Mouse (Mus musculus) cerebral cortex, adult 2 months (tissue): ENCODE results near the gene Abcb6.

Source experiments
- WGBS: fragments of 180-500 bp; shearing (Covaris S2); methylation state at CpG from one replicate; pipeline ENCODE4 v1.1.7; 2018; 5-methylcytosine and 5-hydroxymethylcytosine counted together

The Abcb6 gene

DNA sequence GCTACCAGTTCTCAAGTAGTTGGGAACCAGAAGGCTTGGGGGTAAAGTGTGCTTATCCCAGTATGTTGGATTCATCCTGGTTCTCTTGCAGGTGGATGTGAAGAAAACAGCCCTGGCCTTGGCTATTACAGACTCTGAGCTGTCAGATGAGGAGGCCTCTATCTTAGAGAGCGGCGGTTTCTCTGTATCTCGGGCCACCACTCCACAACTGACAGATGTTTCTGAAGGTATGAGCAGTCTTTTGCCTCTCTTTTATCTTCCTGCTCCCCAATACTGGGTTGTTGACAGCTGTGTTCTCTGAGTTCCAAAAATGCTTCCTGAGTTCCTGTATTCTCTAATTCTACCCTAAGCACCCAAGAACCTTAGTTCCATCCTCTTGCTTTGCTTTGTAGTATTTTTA lies 34.6 kb downstream of the Abcb6 start:
- WGBS = 100% methylated on average over 3 of the region's 3 CpGs

DNA sequence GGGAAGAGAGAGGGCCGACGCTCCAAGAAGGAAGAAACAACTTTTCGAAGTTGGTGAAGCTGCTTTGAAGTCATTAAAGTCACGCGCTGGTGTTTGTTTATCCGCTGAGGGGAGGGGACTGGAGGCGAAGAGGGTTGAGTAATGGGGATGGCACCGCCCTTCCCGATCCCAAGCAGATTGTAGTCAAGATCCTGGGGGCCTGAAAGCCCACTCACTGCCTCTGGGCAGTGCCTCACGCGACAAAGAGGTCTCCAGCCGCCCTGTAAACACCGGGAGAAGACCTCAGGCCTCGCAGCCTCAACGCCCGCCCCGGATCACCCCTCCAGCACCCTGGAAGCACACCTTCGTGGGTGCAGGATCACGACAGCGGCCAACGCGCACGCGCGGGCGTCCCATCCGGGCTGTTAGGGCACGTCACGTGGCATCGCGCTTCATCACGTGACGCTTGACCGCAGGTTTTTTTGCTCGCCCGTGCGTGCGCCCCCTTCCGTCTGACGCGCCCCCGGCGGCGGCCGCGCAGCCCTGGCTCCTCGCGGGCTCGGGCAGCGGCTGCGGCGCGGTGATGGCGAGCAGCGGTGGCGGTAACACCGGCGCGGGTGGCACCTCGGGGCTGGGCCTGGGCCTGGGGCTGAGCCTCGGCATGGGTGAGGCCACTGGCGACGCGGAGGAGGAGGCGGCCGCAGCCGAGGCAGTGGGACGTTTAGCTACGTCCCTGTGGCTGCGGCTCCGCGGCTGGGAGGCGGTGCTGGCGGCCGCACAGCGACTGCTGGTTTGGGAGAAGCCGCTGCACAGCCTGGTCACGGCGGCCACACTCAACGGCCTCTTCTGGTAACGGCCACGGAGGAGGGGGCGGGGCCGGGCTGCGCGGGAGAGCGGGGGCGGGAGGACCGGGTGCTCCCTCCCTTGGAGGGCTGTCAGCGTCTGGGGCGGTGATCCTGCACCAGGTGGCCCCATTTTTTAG lies 37.6 kb downstream of the Abcb6 start, which contains the start of the genes Cnppd1 and Retreg2:
Gene Cnppd1 (minus strand): TSS at position 411 of the 961 bp plus-strand sequence.
Gene Retreg2 (plus strand): TSS at position 478 of the 961 bp plus-strand sequence.
- WGBS = under 1% methylated on average over 91 of the region's 91 CpGs

DNA sequence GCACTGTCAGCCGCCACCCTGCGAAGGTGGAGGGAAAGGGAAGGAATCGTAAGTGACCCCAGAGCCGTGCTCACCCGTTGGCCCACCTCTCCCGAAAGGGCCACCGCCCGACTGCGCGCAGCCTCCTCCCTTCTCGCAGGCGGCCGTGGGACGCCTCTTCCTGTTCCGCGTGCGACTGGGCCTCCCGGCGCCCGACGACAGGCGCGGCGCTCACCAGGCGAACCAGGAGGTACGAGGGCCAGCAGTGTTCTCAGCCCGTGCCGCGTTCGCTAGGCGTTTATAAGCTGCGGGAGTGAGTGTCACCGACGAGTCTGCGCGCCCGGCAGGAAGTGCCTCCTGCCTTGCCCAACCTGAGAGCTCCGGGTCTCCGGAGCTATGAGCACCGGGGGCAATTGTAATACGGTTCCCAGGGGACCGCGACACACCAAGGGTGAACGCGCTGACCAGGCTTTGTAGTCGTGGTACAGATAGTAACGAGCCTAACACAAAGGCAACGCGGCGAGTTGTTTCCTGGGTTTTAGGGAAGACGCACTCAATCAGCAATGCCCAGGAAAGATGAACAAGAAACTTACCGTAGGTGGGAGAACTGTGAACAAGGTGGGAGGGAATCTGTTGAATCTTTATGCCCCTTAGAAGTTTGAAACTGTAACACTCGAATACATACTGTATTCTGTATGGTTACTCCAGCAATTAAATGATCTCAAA lies 38.6 kb downstream of the Abcb6 start:
- under 1% methylated on average over 53 of the region's 53 CpGs for WGBS

DNA sequence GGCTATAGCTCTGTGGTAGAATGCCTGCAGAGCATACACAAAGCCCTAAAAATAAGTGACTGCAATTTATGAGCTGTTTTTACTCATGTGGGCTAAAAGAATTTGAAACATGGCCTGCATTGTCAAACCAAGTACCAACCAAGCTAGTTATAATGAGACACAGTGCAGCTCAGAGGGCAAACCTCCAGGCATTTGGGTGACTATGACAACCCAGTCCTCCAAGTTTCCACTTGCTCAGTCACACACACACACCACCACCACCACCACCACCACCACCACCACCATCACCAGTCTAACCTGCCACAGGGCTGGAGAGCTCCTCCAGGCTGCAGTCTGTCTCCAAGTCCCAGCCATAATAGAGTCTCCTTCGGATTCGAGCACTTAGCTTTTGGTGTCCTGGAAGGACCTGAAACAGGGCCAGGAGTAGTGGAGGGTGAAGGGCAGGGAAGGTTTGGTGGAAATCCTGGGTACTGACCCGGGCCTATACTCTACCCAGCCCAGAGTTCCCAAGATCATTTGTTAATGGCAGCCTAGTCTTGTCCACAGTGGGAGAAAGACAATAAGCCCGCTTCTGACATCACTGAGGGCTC lies 39.5 kb downstream of the Abcb6 start:
- 40% methylated on average over 4 of the region's 4 CpGs for WGBS

DNA sequence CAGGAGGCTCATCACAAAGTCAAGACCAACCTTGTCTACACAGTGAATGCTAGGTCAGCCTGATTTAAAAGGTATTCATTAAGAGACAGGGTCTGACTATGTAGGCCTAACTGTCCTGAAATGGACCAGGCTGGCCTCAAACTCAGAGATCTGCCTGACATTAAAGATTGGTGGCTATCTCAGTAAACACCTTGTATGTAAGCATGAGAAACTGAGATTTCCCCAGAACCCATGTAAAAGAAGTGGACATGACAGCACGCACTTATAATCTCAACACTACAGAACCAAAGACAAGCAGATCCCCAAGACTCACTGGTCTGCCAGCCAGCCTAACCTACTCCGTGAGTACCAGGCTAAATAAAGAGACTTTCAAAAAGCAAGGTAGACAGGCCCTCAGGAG lies 41.7 kb downstream of the Abcb6 start:
- 88% methylated on average over 2 of the region's 2 CpGs for WGBS

DNA sequence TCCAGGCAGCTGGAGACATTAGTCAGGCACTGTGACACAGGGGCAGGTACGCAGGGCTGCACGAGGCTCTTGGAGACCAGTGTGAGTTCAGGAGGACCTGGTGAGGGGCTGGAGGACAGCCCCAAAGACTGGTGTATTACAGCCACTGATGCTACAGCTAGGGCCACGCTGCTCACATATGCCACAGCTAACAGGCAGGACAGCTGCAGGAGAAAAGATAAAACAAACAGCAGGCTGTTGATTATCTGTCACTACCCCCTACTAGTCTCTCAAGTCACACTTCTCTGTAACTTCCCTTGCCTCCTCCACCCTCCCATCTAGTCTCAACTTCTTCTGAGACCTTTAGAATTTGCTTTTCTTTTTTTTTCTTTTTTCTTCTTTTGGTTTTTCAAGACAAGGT lies 43.5 kb downstream of the Abcb6 start:
- 85% methylated on average over 3 of the region's 3 CpGs for WGBS

DNA sequence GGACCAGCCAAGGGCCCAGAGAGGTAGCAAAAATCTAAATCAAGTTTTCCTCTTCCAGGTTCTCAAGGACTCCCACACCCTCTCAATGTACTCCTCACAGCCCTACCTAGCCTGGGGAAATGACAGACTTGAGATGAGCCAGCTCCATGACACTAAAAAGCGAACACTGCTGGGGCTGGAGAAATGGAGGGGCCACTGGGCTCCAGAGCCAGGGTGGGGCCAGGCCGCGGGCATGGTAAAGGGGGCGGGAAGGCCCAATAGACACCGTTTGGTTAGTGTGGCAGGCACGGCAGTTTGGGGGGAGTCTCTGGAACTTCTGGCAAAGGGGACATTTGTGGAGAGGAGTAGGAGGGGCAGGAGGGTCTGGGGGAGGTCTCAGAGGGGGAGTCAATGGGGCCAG lies 43.9 kb downstream of the Abcb6 start:
- WGBS = 89% methylated on average over 6 of the region's 6 CpGs

DNA sequence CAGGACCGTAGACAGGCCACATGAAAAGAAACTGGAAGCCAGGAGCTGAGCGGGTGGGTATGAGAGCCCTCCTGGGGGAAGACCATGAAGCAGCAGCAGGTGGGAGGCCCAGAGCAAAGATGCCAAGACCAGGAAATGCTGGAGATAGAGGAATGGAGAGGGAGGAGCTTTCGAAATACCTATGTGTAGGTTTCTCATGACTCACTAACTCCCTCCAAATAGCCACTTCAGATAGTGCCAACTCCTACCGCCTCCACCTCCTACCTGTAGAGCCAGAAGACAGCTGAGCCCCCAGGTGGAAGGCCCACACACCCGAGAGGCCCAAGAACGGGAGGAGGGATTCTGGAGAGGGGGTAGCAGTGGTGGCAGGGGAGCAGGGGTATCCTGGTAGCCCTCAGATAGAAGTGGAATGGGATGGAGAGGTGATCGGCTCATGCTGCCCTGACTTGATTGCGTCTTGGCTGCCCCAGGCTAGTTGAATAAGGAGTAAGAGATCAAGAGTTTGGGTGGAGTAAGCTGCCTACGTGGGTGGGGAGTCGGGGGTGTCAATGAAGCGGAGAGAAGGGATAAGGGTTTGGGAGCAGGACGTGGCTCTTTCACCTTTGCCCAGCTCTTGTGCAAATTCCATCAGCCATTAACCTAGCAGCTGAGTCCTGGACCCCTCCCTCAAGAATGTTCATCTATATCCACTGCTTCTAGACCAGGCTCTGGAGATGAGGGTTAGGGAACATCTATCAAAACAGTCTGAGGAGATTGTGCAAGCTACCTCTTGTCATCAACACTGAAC lies 46.6 kb downstream of the Abcb6 start, which contains the start of gene Slc23a3:
Gene Slc23a3 (minus strand): TSS at position 470 of the 787 bp plus-strand sequence.
- WGBS = 58% methylated on average over 12 of the region's 12 CpGs

DNA sequence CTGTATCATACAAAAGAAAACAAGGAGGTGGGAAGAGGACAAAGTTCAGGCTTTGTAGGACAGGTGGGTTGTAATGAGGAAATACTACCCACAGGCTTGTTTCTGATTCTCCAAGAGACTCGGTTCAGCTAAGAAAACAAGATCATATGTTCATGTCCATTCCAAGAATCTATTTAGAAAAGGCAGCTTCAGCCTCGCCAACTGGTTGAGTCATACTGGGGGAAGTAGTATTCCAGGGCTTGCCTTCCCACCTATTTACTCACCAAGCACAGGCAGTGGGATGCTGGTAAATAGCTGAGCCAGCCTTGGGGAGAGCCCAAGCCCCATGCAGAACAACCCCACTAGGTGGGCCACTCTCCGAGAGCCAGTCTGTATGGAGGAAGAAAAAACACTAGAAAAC lies 51.6 kb downstream of the Abcb6 start:
- 40% methylated on average over 3 of the region's 3 CpGs for WGBS

DNA sequence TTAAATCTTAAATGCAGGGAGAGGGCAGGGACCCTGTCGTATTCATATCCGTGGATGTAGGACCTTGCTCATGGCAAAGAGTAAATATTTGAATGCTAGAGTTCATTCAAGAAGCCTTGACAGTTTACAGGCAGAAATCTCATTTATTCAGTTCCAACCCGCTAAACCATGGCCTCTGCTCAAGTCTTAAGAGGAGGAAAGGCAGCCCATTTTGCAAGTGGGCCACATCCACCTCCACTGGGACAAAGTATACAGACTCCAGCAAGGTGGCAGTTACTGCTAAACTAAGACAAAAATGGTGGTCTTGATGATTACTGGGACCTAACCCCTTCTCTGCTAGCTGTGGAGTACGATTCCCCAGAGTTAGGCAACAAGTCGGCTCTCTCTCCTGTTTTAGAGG lies 54.8 kb downstream of the Abcb6 start:
- WGBS = 40% methylated on average over 5 of the region's 5 CpGs

DNA sequence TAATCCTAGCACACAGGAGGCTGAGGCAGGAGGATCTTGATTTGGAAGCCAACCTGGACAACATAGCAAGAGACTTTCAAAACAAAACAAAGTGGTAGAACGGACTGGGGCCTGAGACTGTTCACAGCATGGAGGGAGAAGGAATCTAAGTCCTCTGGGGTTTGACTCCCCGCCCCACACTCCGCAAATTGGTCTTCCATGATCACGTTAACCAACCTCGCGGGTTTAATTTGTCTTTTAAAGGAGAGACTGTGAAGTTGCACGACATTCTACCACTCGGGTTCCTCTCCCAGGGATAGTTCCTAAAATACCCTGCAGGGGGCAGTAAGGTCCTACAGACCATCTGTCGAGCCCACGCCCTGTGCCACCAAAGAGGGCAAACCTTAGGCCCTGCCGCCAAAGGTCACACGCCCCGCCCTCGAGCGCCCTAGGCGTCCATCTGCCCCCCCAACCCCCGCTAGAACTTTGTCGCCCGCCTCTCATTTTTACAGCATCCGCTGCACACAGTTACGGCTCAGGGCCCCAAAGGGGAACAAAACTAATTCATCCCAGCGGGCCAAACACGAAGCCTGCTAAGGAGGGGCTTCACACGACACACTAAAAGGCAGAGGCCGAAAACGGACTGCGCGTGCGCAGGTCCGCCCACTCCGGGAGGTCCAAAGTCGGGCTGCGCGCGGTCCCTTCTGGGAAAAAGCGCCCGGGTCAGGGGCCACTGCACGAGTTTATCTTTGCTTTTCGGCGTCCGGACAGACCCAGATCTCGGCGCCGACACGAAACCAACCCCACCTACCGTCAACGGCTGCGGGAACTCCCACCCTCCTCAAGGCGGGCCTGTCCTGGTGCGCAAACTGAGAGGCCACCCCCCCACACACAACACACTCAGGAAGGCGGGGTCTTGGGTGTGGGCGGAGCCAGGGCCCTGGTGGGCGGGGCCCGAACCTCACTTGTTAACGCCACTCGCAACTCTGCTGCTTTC lies 55.6 kb downstream of the Abcb6 start, which contains the start of gene Nhej1:
Gene Nhej1 (minus strand): TSS at position 855 of the 976 bp plus-strand sequence.
- WGBS = 1% methylated on average over 56 of the region's 56 CpGs

DNA sequence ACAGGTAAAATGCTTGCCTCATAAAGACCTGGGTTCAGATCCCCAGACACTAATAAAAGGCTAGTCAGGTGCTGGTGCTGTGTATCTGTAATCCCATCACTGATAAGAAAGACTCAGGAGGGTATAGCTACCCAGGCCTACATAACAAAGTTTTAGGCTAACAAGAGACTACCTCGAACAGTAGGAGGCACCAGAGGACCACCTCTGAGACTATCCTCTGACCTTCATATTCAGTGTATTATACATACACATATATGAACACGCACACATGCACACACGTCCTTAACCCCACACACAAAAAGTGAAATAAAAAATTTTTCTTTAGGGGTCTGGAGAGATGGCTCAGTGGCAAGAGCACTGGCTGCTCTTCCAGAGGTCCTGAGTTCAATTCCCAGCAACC lies 58.0 kb downstream of the Abcb6 start:
- 83% methylated on average over 3 of the region's 3 CpGs for WGBS
